Mouse (Mus musculus): ENCODE measurements around the gene Il17c.

DNA sequence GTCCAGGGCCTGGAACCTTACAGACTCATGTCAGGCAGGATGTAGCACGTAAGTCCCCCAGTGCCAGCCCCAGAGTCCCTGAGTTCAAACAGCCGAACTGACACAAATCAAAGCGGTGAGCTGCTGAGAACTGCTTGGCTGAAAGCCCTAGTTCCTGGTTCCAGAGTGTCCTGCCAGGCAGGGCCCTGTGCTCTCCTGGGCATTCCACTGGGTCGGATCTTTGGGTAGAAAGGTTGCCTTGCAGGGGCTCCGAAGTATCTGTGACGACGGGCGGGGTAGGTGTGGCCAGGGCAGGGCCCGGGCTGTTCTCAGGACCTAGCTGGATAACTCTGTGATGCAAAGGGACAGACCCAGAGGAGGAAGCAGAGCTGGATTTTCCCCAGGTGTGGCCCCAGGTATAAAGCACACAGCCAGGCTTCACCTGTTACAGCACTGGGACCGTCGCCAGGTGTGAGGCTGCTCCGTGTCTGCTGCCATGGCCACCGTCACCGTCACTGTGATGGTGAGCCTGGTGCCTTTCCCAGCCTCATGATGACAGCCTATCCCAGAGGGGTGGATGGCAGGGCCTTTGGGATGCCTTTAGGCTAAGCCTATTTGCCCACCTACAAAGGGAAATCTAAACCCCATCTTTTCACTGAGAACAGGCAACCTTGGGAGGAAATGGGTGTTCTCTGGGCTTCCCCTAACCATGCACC is at the start of gene Il17c:
- TF ChIP-seq GATA1 (IDR thresholded peaks at IDR 0.05; ENCODE audit: low read length): no peak
- TF ChIP-seq TAL1 (IDR thresholded peaks at IDR 0.05; ENCODE audit: low read length): no peak
